Mouse (Mus musculus): ENCODE measurements around the gene Eif4b.

GRCm38 (mm10) chr15:102040277-102040676 lies 33.3 kb upstream of the Eif4b start:
- TF ChIP-seq CTCF (IDR thresholded peaks at IDR 0.05; ENCODE audit: low read depth) (no peak), EP300 (optimal IDR thresholded peaks at IDR 0.05) (no peak)
